Mouse (Mus musculus) heart, postnatal 0 days (tissue): ENCODE data around the gene Lce1j.

Source experiments
- CTCF ChIP-seq: IDR thresholded peaks from 2 replicates; pipeline ENCODE4 v1.5.1; 2016; ENCODE audit warnings: antibody characterized with exemption, control low read depth, low read depth
- EP300 ChIP-seq: IDR thresholded peaks from 2 replicates; pipeline ENCODE4 v1.6.1; 2016; ENCODE audit warnings: antibody characterized with exemption, low read depth

- TF ChIP-seq EP300 (no peak), CTCF (no peak)
These were observed 38.1 kb downstream of the Lce1j start, which contains the start of gene Lce1g for GRCm38 (mm10) chr3:92752238-92752637.
